Mouse (Mus musculus) neutrophil, adult 5-6 weeks (primary cell): ENCODE measurements around the gene Resf1. TPM values are rescaled to one million over a fixed set of nuclear protein-coding genes. Genes with fewer than 3 reads are reported as not detected.
"Not testable (repeated sequence)": the region's sequence is repeated elsewhere in the genome, so short reads cannot be mapped to it uniquely, and the experiment has no call there.

Experiments
- ATAC-seq: fragments of 151-379, 151-347 bp; 2 replicates; pipeline ENCODE4 v1.8.0; 2017; ENCODE audit warnings: mild to moderate bottlenecking, moderate TSS enrichment; ENCODE audit not compliant: insufficient number of reproducible peaks, poor library complexity, low FRiP score, severe bottlenecking; ENCODE audit errors: extremely low read depth
- total RNA-seq: library from RNA; stranded (forward); fragments of 200-1000 nt; gene quantifications from 2 replicates; pipeline ENCODE4 v1.2.3, GENCODE M21; 2017

The Resf1 gene
- total RNA-seq, 1 experiment from 2014 or later = 418 TPM

DNA sequence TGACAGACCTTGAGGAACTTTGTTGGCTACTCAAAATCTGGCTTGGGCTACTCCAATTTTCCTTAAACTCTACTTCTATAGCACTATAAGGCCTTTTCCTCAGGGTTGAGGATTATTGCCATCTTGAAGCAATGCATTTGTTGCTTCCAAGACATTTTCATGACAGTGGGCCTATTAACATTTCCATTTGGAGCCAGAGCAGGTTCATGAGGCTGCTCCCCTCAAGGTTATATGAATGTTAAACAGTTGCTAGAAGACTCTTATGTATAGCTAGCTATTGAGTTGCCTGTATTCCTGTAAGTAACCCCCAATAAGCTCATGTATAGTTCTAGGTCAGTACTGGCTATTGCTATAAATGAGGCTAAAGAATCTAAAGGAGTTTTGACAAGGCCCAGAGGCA lies 28.8 kb downstream of the Resf1 start:
- no peak for ATAC-seq

DNA sequence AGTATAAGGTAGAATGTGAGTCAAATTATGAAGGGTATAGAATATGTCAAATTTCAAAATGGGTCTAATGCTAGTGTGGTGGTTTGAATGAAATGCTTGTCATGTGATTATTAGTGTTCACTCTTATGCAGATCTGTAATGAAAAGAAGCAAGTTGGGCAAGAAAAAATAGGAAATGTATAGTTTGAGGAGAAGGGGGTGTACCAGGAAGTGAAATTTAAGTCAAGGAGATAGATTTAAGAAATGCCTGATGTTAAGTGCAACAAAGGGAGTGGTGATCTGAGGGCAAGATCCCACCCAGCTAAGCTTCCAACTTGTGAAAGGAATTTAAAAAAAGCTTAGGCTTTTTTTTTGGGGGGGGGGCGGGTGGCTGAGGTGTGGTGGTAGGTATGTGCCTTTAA lies 29.4 kb downstream of the Resf1 start:
- ATAC-seq = no peak

DNA sequence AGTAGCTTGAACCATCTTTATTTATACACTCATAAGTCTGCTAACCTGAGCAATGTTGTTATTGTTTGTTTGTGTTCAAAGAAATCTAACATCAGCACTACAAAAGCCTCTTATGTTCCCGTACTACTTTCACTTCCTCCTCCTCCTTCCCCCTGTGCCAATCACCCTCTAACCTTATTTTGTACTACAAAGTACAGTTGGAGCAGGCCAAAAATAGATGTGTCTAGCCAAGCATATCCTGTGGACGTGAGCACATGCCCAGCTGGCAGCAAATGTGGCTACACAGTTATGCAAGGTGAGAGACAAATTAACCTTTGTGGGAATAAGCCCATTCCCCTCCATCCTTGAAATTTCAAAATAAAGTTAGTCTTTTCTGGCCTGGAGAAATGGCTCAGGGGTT lies 34.6 kb downstream of the Resf1 start:
- ATAC-seq = peak; percentile 89

DNA sequence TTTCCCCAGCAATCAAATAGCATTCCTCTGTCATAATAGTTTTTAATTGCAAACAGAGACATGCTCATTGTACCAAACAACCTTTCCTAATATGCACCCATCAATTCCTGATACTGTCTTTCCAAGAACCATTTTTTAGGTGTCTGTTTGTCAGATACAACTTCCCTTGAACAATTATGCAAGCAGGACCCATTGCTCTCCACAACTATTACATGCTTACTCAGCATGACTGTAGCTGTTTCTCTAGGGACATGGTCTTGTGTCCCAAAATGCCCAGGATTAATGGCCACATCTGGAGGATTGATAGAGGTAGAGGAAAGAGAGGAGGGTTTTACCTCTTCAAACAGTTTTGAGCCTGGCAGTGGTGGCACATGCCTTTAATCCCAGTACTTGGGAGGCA lies 35.2 kb downstream of the Resf1 start:
- no peak for ATAC-seq

DNA sequence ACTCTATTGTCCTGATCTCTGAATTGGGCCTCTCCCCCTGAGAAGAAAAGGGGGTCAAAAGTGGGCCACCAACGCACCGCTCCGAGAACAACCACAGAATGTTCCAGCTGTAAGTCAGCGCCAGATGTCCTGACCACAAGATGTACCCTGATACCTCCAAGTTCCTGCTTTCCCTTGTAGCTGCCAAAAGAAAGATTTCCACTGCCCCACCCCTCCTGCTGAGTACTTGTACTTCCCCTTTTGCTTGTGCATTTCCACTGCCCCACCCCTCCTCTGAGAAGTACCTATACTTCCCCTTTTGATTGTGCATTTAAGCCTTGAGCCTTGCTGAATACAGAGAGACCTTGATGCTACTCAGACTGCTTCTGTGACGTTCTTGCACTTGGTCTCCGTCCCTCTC lies 39.0 kb downstream of the Resf1 start:
- ATAC-seq = not testable (repeated sequence)

DNA sequence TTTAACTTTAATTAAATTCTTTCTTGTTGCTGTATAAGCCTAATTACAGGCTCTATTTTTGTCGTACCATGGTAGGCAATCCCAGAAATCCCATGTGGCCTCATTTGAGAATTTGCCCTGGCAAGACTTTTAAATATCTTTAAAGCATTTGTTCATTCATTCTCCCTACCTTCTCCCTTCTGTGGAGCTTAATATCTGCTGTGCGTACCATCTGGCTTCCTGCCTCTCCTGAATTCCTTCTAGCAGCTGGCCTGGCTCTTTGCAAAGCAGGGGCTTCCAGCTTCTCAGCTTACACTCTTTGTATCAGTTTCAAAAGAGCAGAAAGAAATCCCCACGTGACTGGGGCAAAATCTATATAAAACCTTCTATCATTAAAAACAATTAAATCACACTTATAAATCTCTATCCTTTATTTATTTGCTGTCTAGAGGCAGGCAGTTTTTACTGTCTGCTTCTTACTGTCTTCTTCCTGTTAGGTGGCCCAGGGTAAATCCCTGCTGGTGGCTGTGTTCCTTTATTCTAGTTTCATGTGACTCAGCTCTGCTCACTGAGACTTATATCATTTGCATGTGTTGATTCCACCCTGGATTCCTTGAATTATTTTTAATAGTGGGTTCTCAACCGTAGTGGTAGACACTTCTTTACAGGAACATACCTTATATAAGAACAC lies 45.7 kb downstream of the Resf1 start:
- peak; percentile 56; the same call in 1 of the 2 replicates for ATAC-seq

DNA sequence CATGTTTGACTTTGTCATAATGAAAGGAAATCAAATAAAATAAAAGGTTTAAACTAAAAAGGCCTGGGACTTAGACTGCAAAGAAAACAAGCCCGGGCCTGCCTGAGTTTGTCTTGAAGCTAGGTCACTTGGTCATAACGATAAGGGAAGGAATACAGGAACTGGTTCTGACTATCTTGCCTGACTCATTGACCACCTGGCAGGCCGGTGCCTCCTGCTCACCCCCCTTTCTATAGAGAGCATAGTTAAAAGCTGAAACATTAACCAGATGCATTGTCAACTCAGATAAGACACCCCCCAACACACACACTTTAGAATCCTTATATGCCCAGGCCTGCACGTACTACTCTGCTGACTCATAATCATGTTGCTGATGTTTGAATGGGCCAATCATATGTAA lies 46.6 kb downstream of the Resf1 start:
- not testable (repeated sequence) for ATAC-seq

DNA sequence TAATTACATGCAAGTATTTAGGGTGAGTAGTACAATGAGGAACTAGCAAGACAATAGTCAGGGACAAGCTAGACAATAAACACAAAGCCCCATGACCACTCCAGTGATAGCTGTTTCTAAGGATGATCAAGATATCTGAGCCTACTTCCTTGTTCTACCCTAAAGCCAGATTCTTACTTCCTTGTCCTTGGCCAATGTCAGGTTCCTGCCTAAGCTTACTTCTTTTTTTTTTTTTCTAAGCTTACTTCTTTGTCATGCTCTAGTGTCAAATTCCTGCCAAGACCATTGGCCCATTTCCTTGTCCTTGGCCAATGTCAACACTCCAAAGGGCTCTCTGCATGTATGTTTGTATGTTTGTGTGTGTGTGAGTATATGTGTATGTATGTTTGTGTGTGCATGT lies 47.9 kb downstream of the Resf1 start:
- no peak for ATAC-seq

DNA sequence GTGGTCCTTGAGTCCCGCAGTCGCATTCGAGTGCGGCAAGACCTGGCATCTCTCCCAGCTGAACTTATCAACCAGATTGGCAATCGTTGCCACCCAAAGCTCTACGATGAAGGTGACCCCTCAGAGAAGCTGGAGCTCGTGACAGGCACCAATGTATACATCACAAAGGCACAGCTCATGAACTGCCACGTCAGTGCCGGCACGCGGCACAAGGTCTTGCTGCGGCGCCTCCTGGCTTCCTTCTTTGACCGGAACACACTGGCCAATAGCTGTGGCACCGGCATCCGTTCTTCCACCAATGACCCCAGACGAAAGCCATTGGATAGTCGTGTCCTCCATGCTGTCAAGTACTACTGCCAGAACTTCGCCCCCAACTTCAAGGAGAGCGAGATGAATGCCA lies 53.3 kb downstream of the Resf1 start:
- ATAC-seq = not testable (repeated sequence)

DNA sequence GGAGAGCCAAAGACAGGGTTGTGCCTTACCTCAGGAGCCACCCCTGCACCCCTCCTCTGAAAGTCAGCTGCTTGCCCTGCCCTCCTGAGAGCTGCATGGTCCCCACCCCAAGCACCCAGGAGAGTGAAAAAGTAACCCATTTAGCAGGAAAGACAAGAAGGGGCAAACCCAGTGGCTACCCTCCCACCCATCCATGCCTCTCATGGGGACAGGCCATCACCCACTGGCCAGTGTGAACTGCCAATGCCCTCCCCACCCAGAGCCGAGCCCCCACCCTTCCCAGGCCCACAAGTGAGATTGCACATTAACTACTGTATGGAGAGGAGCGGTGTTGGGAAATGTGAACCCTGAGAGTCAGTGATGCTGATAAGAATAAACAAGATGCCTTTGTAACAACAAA lies 56.8 kb downstream of the Resf1 start:
- not testable (repeated sequence) for ATAC-seq

DNA sequence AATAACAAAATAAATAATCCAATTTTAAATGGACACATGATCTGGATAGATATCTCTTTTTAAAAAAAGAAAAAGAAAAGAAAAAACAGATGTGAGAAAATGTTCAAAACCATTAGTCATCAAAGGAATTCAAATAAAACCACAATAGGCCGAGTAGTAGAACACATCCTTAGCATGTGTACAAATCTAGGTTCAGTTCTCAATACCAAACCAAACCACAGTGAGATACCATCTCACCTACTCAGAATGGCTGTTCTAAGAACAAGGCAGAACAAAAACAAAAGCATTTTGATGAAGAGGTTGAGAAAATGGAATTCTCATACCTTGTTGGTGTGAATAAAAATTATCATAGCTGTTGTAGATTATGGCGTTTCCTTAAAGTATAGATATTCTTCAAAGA lies 57.2 kb downstream of the Resf1 start:
- no peak for ATAC-seq

DNA sequence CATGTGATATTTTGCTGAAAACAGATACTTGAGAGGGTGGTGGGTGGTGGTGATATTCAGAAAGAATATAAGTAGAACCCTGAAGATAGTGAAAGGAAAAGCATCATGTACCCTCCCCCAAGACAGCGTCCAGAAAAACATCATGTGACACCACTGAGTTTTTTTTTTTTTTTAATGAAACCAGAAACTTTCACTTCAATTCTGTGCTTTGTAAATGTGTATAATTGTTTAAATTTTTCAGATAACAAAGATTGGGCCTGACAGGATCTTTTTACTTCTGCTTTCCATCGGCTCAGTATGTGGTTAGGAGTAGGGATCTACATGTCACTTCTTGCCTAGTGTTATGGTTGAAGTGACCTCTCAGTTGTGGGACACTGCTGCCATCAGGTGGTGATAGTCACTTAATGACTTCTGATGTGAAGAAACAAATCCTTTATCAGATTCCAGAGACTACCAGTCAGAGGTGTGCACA lies 65.8 kb downstream of the Resf1 start:
- peak; percentile 100 for ATAC-seq

DNA sequence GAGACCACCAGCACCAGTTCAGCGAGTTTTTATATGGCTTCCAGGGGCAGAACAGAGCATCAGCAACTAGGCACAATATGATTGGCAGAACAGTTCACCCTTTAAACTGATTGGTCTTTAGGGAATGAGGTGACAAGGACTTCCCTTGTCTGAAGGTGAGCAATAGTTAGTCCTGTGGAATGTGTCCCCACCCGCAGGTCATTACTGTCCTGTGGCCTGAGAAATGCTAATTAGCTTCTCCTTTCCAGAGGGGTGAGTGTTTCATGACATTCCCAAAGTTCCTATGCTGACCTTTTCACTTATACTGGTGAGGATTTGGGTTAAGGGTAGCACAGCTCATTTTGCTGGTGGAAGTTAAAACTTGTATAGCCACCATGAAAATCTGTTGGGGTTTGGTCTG lies 74.3 kb downstream of the Resf1 start:
- ATAC-seq = no peak

Other genes with a start within 250 kb of the Resf1 start
- gene Dennd5b, start 207.7 kb upstream of the Resf1 start, total RNA-seq = 44.6 and 56.2 TPM in 2 replicates
- gene Gm10203, start 179.2 kb upstream of the Resf1 start, total RNA-seq = not detected in 2 replicates
- gene Etfbkmt, start 169.6 kb upstream of the Resf1 start, total RNA-seq = 22.7 and 28.6 TPM in 2 replicates
- 49.2 and 56.8 TPM in 2 replicates for gene Amn1, start 120.7 kb upstream of the Resf1 start, total RNA-seq
- gene Bicd1, start 99.5 kb downstream of the Resf1 start, total RNA-seq = 1.4 and 2.5 TPM in 2 replicates